Mouse (Mus musculus) urinary bladder, postnatal 0 days (tissue): ENCODE results near the gene Txndc16. TPM values are rescaled to one million over a fixed set of nuclear protein-coding genes. Genes with fewer than 3 reads are reported as not detected.

Experiments
- polyA plus RNA-seq: library from polyadenylated mRNA; unstranded; fragments of >200 nt; fragmentation: Nextera tagmentation; extraction: Ambion mirVana; gene quantifications from 2 replicates; pipeline ENCODE4 v1.2.1, GENCODE M21; 2015

Txndc16 gene
- 8.5 and 9.7 TPM in 2 replicates for polyA plus RNA-seq

GRCm38 (mm10) chr14:45220090-45220956 is at the start of gene Txndc16:
TSS of gene Txndc16 (minus strand) at chr14:45220328.

GRCm38 (mm10) chr14:45219281-45220089 is 643 bp downstream of the Txndc16 start, which contains the start of gene Gpr137c:
TSS of gene Gpr137c (plus strand) at chr14:45219717.

Other genes starting within 250 kb of the Txndc16 start
- 3.9 and 4.3 TPM in 2 replicates for gene Ptger2, start 232.1 kb downstream of the Txndc16 start, polyA plus RNA-seq
- gene Gpr137c, start 611 bp downstream of the Txndc16 start, polyA plus RNA-seq = 0.39 and 0.76 TPM in 2 replicates
- gene Ero1l, start 98.4 kb upstream of the Txndc16 start, polyA plus RNA-seq = 38.1 and 46.1 TPM in 2 replicates
- gene Psmc6, start 109.5 kb upstream of the Txndc16 start, polyA plus RNA-seq = 107 and 126 TPM in 2 replicates
- 59.1 and 63.8 TPM in 2 replicates for gene Styx, start 130.8 kb upstream of the Txndc16 start, polyA plus RNA-seq
- gene Gnpnat1, start 184.6 kb upstream of the Txndc16 start, polyA plus RNA-seq = 31.7 and 42.8 TPM in 2 replicates